Mouse (Mus musculus): ENCODE measurements at regions not wholly inside any gene's neighbourhood (a gene's known extent, or its start where the extent isn't known, plus 50 kb on each side); places are given as distances from the start of the nearest gene placed in this dataset.
"Not testable (repeated sequence)": the region's sequence is repeated elsewhere in the genome, so short reads cannot be mapped to it uniquely, and the experiment has no call there.

GRCm38 (mm10) chr5:42884251-42884650 is 348.7 kb upstream of the Cpeb2 start:
- Histone ChIP-seq H3K4me1 (ENCODE audit: insufficient read depth, low read length) (no peaks in the 10 kb centered on the region), H3K36me3 (ENCODE audit: insufficient read depth, low read length) (no peaks in the 10 kb centered on the region), H3K4me3 (ENCODE audit: low read depth, low read length) (no peak overlapping the region), H3K27me3 (ENCODE audit: insufficient read depth, low read length) (no peaks in the 10 kb centered on the region), H3K27ac (ENCODE audit: low read depth, low read length) (no peak overlapping the region), H3K9me3 (ENCODE audit: low read length) (no peaks in the 10 kb centered on the region), H3K9ac (replicated peaks; ENCODE audit: low read length, poor library complexity, severe bottlenecking) (no peak overlapping the region), H3K4me2 (ENCODE audit: low read depth, low read length, poor library complexity, severe bottlenecking) (no peak overlapping the region)
- DNase-seq (ENCODE audit: low spot score), result no peak
- no peak for ATAC-seq (ENCODE audit: low FRiP score)
- TF ChIP-seq CTCF (IDR thresholded peaks at IDR 0.05), result no peak
- WGBS, result 66% methylated on average over 1 of the region's 1 CpGs

GRCm38 (mm10) chr5:42891890-42892289 is 341.1 kb upstream of the Cpeb2 start:
- no peak overlapping the region for H3K9ac ChIP-seq (replicated peaks; ENCODE audit: low read length, poor library complexity, severe bottlenecking)
- DNase-seq (ENCODE audit: low spot score), result peak; percentile 66
- peaks cover 2% of the 10 kb centered on the region; the same call in 1 of the 2 replicates for H3K4me1 ChIP-seq (ENCODE audit: insufficient read depth, low read length)
- no peaks in the 10 kb centered on the region for H3K9me3 ChIP-seq (ENCODE audit: low read length)
- TF ChIP-seq CTCF (IDR thresholded peaks at IDR 0.05), result peak; percentile 46
- WGBS, result 19% methylated on average over 2 of the region's 2 CpGs
- no peaks in the 10 kb centered on the region for H3K36me3 ChIP-seq (ENCODE audit: insufficient read depth, low read length)
- peak; percentile 60; the same call in 1 of the 2 replicates for ATAC-seq (ENCODE audit: low FRiP score)
- no peak overlapping the region for H3K4me3 ChIP-seq (ENCODE audit: low read depth, low read length)
- H3K4me2 ChIP-seq (ENCODE audit: low read depth, low read length, poor library complexity, severe bottlenecking), result no peak overlapping the region
- no peak overlapping the region for H3K27ac ChIP-seq (ENCODE audit: low read depth, low read length)
- no peaks in the 10 kb centered on the region for H3K27me3 ChIP-seq (ENCODE audit: insufficient read depth, low read length)

GRCm38 (mm10) chr5:42906136-42906535 is 326.8 kb upstream of the Cpeb2 start:
- ATAC-seq (ENCODE audit: low FRiP score), result no peak
- no peak overlapping the region for H3K4me3 ChIP-seq (ENCODE audit: low read depth, low read length)
- no peak for TF ChIP-seq CTCF (IDR thresholded peaks at IDR 0.05)
- DNase-seq (ENCODE audit: low spot score), result peak; percentile 27
- no peak overlapping the region for H3K9ac ChIP-seq (replicated peaks; ENCODE audit: low read length, poor library complexity, severe bottlenecking)
- 78% methylated on average over 3 of the region's 3 CpGs for WGBS
- H3K27ac ChIP-seq (ENCODE audit: low read depth, low read length), result no peak overlapping the region
- H3K9me3 ChIP-seq (ENCODE audit: low read length), result no peaks in the 10 kb centered on the region
- no peaks in the 10 kb centered on the region for H3K36me3 ChIP-seq (ENCODE audit: insufficient read depth, low read length)
- H3K4me1 ChIP-seq (ENCODE audit: insufficient read depth, low read length), result no peaks in the 10 kb centered on the region
- H3K27me3 ChIP-seq (ENCODE audit: insufficient read depth, low read length), result no peaks in the 10 kb centered on the region
- H3K4me2 ChIP-seq (ENCODE audit: low read depth, low read length, poor library complexity, severe bottlenecking), result no peak overlapping the region

GRCm38 (mm10) chr5:42919328-42919727 is 313.6 kb upstream of the Cpeb2 start:
- Histone ChIP-seq H3K36me3 (ENCODE audit: insufficient read depth, low read length) (no peaks in the 10 kb centered on the region), H3K9ac (replicated peaks; ENCODE audit: low read length, poor library complexity, severe bottlenecking) (no peak overlapping the region), H3K27ac (ENCODE audit: low read depth, low read length) (no peak overlapping the region), H3K4me1 (ENCODE audit: insufficient read depth, low read length) (no peaks in the 10 kb centered on the region), H3K27me3 (ENCODE audit: insufficient read depth, low read length) (no peaks in the 10 kb centered on the region), H3K4me2 (ENCODE audit: low read depth, low read length, poor library complexity, severe bottlenecking) (no peak overlapping the region), H3K4me3 (ENCODE audit: low read depth, low read length) (no peak overlapping the region), H3K9me3 (ENCODE audit: low read length) (no peaks in the 10 kb centered on the region)
- 77% methylated on average over 3 of the region's 3 CpGs for WGBS
- ATAC-seq (ENCODE audit: low FRiP score) (no peak), DNase-seq (ENCODE audit: low spot score) (peak; percentile 59)
- no peak for TF ChIP-seq CTCF (IDR thresholded peaks at IDR 0.05)

DNA sequence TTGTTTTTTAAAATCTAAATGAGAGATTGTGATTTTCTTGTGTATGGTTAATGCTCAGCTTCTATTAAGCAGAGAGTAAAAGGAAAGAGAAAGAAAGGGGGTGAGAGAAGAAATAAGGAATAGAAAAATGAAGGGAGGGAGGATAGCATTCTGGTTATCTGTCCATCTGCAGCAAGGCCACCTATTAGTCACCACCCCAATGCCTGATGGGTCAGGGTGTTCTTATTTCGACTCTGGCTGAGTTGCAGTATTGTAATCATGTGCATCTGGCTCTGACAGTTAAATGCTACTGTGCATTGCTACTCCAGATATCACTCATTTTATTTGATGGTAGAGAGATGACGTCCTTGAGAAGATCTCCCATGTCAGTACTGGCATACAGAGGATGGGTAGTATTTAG is 300.9 kb upstream of the Cpeb2 start:
- no peak overlapping the region for H3K9ac ChIP-seq (replicated peaks; ENCODE audit: low read length, poor library complexity, severe bottlenecking)
- WGBS, result 80% methylated on average over 2 of the region's 2 CpGs
- no peaks in the 10 kb centered on the region for H3K9me3 ChIP-seq (ENCODE audit: low read length)
- H3K4me2 ChIP-seq (ENCODE audit: low read depth, low read length, poor library complexity, severe bottlenecking), result no peak overlapping the region
- DNase-seq (ENCODE audit: low spot score), result no peak
- no peak overlapping the region for H3K27ac ChIP-seq (ENCODE audit: low read depth, low read length)
- H3K36me3 ChIP-seq (ENCODE audit: insufficient read depth, low read length), result no peaks in the 10 kb centered on the region
- no peak for ATAC-seq (ENCODE audit: low FRiP score)
- no peak overlapping the region for H3K4me3 ChIP-seq (ENCODE audit: low read depth, low read length)
- no peaks in the 10 kb centered on the region for H3K4me1 ChIP-seq (ENCODE audit: insufficient read depth, low read length)
- no peaks in the 10 kb centered on the region for H3K27me3 ChIP-seq (ENCODE audit: insufficient read depth, low read length)
- no peak for TF ChIP-seq CTCF (IDR thresholded peaks at IDR 0.05)

GRCm38 (mm10) chr5:42959296-42959862 is 273.6 kb upstream of the Cpeb2 start:
- H3K27me3 ChIP-seq (ENCODE audit: insufficient read depth, low read length), result no peaks in the 10 kb centered on the region
- no peak for ATAC-seq (ENCODE audit: low FRiP score)

DNA sequence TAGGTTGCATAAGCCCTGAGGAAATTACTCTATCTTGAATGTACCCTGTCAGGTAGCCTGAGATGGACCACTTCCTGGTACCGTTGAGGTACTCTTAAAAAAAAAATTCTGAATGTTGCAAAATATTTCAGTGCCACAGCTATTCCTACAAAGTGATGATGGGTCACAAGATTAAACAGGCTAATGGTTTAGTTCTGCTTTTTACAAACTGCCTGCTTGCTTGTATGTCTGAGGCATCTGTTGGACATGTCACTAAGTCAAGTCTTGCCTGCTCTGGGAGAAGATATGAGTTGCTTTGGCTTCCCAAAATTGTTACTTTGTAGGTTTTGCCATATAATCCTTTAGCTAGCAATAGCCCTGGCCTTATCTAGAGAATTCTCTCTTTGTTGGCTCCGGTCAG is 266.0 kb upstream of the Cpeb2 start:
- not testable (repeated sequence) for DNase-seq (ENCODE audit: low spot score); H3K9ac ChIP-seq (replicated peaks; ENCODE audit: low read length, poor library complexity, severe bottlenecking); H3K36me3 ChIP-seq (ENCODE audit: insufficient read depth, low read length); ATAC-seq (ENCODE audit: low FRiP score); H3K4me3 ChIP-seq (ENCODE audit: low read depth, low read length); H3K27ac ChIP-seq (ENCODE audit: low read depth, low read length); H3K9me3 ChIP-seq (ENCODE audit: low read length); H3K4me1 ChIP-seq (ENCODE audit: insufficient read depth, low read length); H3K27me3 ChIP-seq (ENCODE audit: insufficient read depth, low read length); H3K4me2 ChIP-seq (ENCODE audit: low read depth, low read length, poor library complexity, severe bottlenecking)
- 96% methylated on average over 2 of the region's 2 CpGs for WGBS

More at GRCm38 (mm10) chr5:42959296-42959862, 273.6 kb upstream of the Cpeb2 start:
- Histone ChIP-seq H3K4me1 (ENCODE audit: insufficient read depth, low read length) (no peaks in the 10 kb centered on the region), H3K27ac (ENCODE audit: low read depth, low read length) (no peak overlapping the region), H3K4me3 (ENCODE audit: low read depth, low read length) (no peak overlapping the region), H3K9ac (replicated peaks; ENCODE audit: low read length, poor library complexity, severe bottlenecking) (no peak overlapping the region), H3K4me2 (ENCODE audit: low read depth, low read length, poor library complexity, severe bottlenecking) (no peak overlapping the region), H3K9me3 (ENCODE audit: low read length) (no peaks in the 10 kb centered on the region), H3K36me3 (ENCODE audit: insufficient read depth, low read length) (no peaks in the 10 kb centered on the region)
- no peak for TF ChIP-seq CTCF (IDR thresholded peaks at IDR 0.05)
- no peak for DNase-seq (ENCODE audit: low spot score)
- 42% methylated on average over 9 of the region's 9 CpGs for WGBS

All from midbrain, postnatal 0 days (tissue).